Comparison of ENCODE assay signal across 1 mouse cellular context in the genomic region with DNA sequence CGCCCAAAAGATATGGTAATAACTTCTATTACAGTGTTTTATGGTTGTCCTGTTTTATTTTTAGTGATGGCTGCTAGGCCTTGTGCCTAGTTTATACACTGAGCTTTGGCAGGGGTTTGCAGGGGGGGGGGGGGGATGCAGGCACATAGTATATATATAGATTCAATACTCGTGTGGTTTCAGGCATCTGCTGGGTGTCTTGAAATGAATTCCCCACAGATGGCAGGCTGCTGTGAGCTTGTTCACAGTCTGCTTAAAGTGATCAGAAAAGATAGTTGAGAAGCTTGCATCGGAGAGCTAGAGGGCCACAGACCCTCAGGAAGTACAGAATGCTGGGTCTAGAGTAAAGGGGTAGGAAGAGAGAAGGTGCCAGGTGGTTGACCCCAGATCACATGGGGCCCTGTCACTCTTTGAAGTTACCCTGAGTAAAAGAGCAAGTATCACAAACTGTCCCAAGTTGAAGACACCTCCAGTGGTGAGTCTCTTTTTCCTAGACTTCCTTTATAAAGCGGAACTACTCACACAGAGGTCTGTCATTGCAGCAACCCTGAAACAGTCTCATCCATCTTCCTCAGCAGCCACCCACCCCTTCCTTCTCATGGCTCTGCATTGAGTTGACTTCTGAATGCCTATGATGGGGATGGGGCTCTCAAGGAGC.
TF ChIP-seq lines count a peak whose summit lies in the region.

No protein-coding gene starts in this region.

TF ChIP-seq in MEL, 35 proteins besides CTCF, POLR2A, EP300 and RAD21 (continued from another document):
- TF ChIP-seq JUND (IDR thresholded peaks at IDR 0.05; ENCODE audit: low read depth, low read length) (no peak), ZNF384 (IDR thresholded peaks at IDR 0.05; ENCODE audit: low read depth, low read length) (no peak), SIN3A (IDR thresholded peaks at IDR 0.05; ENCODE audit: low read length) (peak; percentile 61; the same call in 1 of the 2 replicates), MAX (IDR thresholded peaks at IDR 0.05; ENCODE audit: low read length) (0 out of 2 replicates have a peak, but pooled peaks have one; percentile 42), USF1 (IDR thresholded peaks at IDR 0.05; ENCODE audit: low read depth, low read length) (0 out of 2 replicates have a peak, but pooled peaks have one; percentile 40)
